Mouse (Mus musculus): ENCODE results near the gene Resp18. TPM values are rescaled to one million over a fixed set of nuclear protein-coding genes. Genes with fewer than 3 reads are reported as not detected.

Gene Resp18
- total RNA-seq, 1 experiment from 2014 or later: not detected

DNA sequence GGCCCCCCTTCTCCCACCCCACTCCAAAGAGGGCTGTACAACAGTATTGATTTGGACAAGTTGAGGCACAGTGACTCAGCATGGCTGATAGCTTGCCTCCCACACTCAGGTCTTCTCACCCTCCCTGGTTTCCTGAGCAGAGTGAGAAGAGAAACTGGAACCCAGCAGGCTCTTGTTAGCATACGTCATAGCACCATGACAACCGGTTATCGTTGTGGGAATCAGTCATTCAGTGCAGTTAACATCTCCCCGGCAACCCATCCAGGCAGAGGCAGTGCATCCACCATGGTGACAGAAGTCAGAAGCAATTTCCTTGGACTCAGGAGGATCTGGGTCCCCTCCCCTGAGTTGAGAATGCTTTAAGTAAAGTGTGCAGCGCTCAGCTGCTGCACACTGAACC, 4.8 kb upstream of the Resp18 start:
- ATAC-seq (ENCODE audit: extremely low read depth, insufficient number of reproducible peaks, low FRiP score, poor library complexity, severe bottlenecking): no peak

- no peak for ATAC-seq (ENCODE audit: extremely low read depth, insufficient number of reproducible peaks, low FRiP score, poor library complexity, severe bottlenecking)
Measured at GRCm38 (mm10) chr1:75277195-75278188, 723 bp downstream of the Resp18 start.

- no peak for ATAC-seq (ENCODE audit: extremely low read depth, insufficient number of reproducible peaks, low FRiP score, poor library complexity, severe bottlenecking)
Measured at GRCm38 (mm10) chr1:75264091-75264880, 13.9 kb downstream of the Resp18 start, which contains the start of gene Ptprn. Ptprn (minus strand) TSS chr1:75264502.

- 0 out of 2 replicates have a peak, but pooled peaks have one; percentile 16 for ATAC-seq (ENCODE audit: extremely low read depth, insufficient number of reproducible peaks, low FRiP score, poor library complexity, severe bottlenecking)
Measured at GRCm38 (mm10) chr1:75262969-75263951, 15.0 kb downstream of the Resp18 start.

- ATAC-seq (ENCODE audit: extremely low read depth, insufficient number of reproducible peaks, low FRiP score, poor library complexity, severe bottlenecking): no peak
Measured at GRCm38 (mm10) chr1:75261278-75261677, 16.9 kb downstream of the Resp18 start.

DNA sequence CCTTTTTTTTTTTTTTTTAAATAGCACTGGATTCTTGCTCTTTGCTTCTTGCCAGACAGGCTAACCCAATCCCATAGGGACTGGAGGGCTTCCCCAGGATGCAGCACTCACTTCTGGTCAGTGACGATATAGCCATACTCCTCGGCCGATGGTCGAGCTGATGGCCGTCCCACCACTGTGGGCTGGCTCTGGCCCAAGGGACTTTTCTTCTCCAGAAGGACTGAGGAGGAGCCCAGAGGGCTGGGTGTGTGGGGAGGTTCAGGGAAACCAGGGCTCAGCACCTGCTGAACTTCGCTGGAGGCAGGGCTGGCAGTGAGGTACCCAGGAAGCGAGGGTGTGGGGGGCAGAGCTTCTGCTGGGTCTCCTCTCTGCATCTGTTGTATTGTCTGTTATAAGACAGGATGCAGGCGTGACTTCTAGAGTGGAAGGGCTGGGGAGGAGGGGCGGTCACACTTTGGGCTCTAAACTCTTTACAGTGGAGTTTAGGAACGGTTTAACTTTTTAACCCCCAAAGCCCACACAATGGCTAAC, 22.6 kb downstream of the Resp18 start:
- no peak for ATAC-seq (ENCODE audit: extremely low read depth, insufficient number of reproducible peaks, low FRiP score, poor library complexity, severe bottlenecking)

DNA sequence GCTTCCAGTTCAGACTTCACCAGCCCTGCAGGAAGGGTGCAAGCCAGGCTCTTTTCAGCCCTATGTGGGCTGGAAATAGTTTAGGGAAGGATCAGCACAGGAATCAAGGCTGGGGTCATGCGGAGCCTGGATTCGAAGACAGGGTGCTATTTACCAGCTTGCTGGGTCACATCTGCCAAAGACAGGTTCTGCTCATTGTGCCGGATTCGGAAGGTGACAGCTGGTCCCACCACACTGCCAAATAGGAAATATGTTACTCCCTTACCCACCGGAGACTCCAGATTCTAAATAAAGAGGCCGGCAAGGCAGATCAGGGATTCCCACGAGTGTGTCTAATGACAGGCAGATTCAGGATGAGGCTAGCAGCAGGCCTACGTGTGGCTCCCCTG, 23.6 kb downstream of the Resp18 start:
- no peak for ATAC-seq (ENCODE audit: extremely low read depth, insufficient number of reproducible peaks, low FRiP score, poor library complexity, severe bottlenecking)

DNA sequence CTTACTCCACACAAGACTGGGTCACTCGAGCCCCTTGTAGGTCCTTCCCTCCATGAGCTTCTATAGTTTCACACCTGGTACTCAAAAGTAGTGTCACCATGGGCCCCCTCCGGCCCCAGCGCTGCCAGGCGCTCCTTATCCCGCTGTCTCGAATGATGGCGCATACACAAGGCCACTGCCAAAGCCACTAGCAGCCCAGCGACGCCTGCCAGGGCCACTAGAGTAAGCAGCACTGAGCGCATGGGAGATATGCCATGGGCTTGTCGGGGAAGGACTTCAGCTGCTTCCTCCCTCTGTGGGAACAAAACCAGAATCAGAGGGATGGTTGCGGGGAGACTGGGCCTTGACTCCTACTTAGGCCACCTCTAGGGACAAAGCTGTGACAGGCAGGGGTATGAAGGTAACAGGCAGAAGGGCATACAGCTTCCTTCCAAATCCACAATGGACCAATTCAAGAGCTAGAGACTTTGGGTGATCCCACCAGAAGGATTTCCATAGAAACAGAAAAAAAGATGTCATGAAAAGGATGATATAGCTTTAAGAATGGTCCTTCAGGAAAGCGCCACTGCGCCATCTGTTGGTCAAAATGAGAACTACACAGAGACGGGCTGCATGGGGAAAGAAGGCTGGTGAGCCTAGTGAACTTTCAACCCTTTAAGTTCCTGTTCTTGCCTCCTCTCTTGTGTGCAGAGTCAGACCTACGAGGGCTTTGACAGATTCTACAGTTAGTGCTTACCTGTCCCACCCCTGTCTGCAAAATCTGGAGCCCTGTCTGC, 24.2 kb downstream of the Resp18 start:
- peak; percentile 66 for ATAC-seq (ENCODE audit: extremely low read depth, insufficient number of reproducible peaks, low FRiP score, poor library complexity, severe bottlenecking)

- no peak for ATAC-seq (ENCODE audit: extremely low read depth, insufficient number of reproducible peaks, low FRiP score, poor library complexity, severe bottlenecking)
Measured at GRCm38 (mm10) chr1:75253029-75253428, 25.2 kb downstream of the Resp18 start.

GRCm38 (mm10) chr1:75252308-75252707, 25.9 kb downstream of the Resp18 start:
- ATAC-seq (ENCODE audit: extremely low read depth, insufficient number of reproducible peaks, low FRiP score, poor library complexity, severe bottlenecking): no peak

GRCm38 (mm10) chr1:75251112-75251970, 26.9 kb downstream of the Resp18 start:
- peak; percentile 77 for ATAC-seq (ENCODE audit: extremely low read depth, insufficient number of reproducible peaks, low FRiP score, poor library complexity, severe bottlenecking)

- no peak for ATAC-seq (ENCODE audit: extremely low read depth, insufficient number of reproducible peaks, low FRiP score, poor library complexity, severe bottlenecking)
Measured at GRCm38 (mm10) chr1:75250498-75250897, 27.7 kb downstream of the Resp18 start.

GRCm38 (mm10) chr1:75248041-75248772, 30.0 kb downstream of the Resp18 start:
- no peak for ATAC-seq (ENCODE audit: extremely low read depth, insufficient number of reproducible peaks, low FRiP score, poor library complexity, severe bottlenecking)

DNA sequence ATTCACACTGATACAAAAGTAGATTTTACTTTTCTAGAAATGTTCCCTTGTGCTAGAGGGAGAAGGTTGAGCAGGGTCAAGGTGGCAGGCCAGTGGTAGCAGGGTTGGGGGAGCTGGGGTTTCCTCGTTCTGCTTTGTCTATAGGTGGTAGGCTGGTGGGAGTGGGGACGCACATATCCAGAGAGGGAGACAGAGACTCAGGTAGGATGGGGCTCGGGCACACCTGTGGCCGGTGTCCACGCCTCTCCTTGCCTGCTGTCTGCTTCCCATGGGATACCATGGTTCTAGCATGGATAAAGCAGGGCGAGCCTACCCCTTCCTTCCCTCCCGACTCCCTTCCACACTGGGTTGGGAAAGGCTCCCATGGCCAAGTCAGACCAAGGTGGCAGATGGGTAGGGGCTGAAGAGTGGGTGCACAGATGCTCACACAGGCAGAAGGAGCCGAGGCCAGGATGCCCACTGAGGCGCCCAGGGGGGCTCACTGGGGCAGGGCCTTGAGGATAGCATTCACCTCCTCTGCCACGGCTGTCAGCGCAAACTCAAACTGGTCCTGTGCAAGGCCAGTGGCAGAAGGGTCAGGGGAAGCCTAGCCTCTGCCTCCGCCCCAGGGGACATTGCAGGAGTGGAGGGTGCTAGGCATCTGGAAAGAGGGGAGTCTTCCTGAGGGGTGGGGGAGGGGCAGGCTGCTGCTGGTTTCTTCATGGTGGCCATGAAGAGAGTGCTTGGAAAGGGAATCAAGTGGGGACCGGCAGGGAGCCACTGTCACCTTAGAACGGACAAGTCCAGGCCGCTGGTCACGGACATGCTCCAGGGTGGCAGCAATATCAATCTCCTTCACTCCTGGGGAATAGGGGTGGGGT, 30.9 kb downstream of the Resp18 start:
- no peak for ATAC-seq (ENCODE audit: extremely low read depth, insufficient number of reproducible peaks, low FRiP score, poor library complexity, severe bottlenecking)

DNA sequence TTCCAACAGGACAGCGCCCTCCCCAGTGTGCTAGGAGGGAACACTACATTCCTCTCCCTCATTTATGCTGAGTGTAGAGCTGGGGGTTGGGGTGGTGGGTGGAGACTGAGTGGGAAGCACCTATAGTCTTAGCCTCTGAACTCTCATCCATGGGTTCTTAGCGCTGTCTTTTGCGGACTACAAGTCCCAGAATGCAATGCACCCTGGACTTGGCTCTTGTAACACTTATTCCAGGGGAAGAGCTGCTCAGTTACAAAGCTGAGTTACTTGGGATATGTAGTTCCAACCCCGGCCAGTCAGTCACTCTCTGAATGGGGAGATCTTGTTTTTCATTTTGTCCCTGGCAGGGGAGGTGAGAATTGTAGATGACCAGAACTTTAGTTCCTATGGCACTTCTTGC, 33.4 kb downstream of the Resp18 start:
- peak; percentile 37; the same call in 1 of the 2 replicates for ATAC-seq (ENCODE audit: extremely low read depth, insufficient number of reproducible peaks, low FRiP score, poor library complexity, severe bottlenecking)
